In genomic region chr11:106741826-106742225, GRCm38 (mm10) we compare ENCODE assay signal across 19 mouse cellular contexts. TPM values are rescaled to one million over a fixed set of nuclear protein-coding genes. Genes with fewer than 3 reads are reported as not detected.
"Had no signal": no experiment of that assay in that cellular context is flagged by ENCODE, and none has a peak within 500 bp of the region (broad histone marks: within the 10 kb centered on the region; RNA-seq: fewer than 3 reads in every experiment).

No protein-coding gene starts in this region.

- H3K36me3 ChIP-seq: limb, embryonic 10.5 days; limb, embryonic 13.5 days; liver, embryonic 12.5 days; liver, embryonic 15.5 days; lung, embryonic 15.5 days; midbrain, embryonic 13.5 days had no signal

- H3K9me3 ChIP-seq: limb, embryonic 10.5 days; limb, embryonic 13.5 days; liver, embryonic 12.5 days; liver, embryonic 15.5 days; lung, embryonic 15.5 days; midbrain, embryonic 13.5 days had no signal

- H3K4me1 ChIP-seq: liver, embryonic 12.5 days; liver, embryonic 15.5 days had no signal

- H3K27me3 ChIP-seq: limb, embryonic 13.5 days; liver, embryonic 12.5 days; liver, embryonic 15.5 days; lung, embryonic 15.5 days; midbrain, embryonic 13.5 days had no signal

- H3K27ac ChIP-seq: limb, embryonic 10.5 days; limb, embryonic 13.5 days; liver, embryonic 12.5 days; liver, embryonic 15.5 days; lung, embryonic 15.5 days; midbrain, embryonic 13.5 days; stomach, postnatal 0 days had no signal

- ATAC-seq: liver, embryonic 12.5 days; midbrain, embryonic 13.5 days had no signal

- DNase-seq: kidney, adult 18-20 months; kidney, adult 9 months; kidney, postnatal 14 days; kidney, postnatal 4 days; liver; lung, adult 18-20 months; lung, postnatal 10 days; lung, postnatal 36 days; thymus, postnatal 25 days had no signal

- H3K4me3 ChIP-seq: limb, embryonic 10.5 days; limb, embryonic 13.5 days; liver, embryonic 12.5 days; liver, embryonic 15.5 days; lung, embryonic 15.5 days; midbrain, embryonic 13.5 days had no signal

- H3K4me2 ChIP-seq: limb, embryonic 13.5 days; liver, embryonic 12.5 days; liver, embryonic 15.5 days; lung, embryonic 15.5 days; midbrain, embryonic 13.5 days had no signal

- H3K9ac ChIP-seq: limb, embryonic 13.5 days; liver, embryonic 12.5 days; liver, embryonic 15.5 days; lung, embryonic 15.5 days; midbrain, embryonic 13.5 days had no signal

RNA-seq across cellular contexts. Expression of gene Milr1, which starts 9.2 kb away (rescaled TPM):
- total RNA-seq: layer of hippocampus, postnatal 14 days; left cerebral cortex, postnatal 25 days; midbrain, postnatal 0 days had no signal
